Mouse (Mus musculus) megakaryocyte, embryonic 14.5 days (primary cell): ENCODE measurements around the gene Gm10318.

Source experiments
- FLI1 ChIP-seq: IDR thresholded peaks from 2 replicates; pipeline ENCODE4 v1.6.1; 2012; ENCODE audit warnings: low read length, inconsistent platforms, mixed read lengths
- GATA1 ChIP-seq: IDR thresholded peaks from 3 replicates; pipeline ENCODE4 v1.6.1; 2012; ENCODE audit warnings: mixed read lengths, low read length, inconsistent platforms, borderline replicate concordance

DNA sequence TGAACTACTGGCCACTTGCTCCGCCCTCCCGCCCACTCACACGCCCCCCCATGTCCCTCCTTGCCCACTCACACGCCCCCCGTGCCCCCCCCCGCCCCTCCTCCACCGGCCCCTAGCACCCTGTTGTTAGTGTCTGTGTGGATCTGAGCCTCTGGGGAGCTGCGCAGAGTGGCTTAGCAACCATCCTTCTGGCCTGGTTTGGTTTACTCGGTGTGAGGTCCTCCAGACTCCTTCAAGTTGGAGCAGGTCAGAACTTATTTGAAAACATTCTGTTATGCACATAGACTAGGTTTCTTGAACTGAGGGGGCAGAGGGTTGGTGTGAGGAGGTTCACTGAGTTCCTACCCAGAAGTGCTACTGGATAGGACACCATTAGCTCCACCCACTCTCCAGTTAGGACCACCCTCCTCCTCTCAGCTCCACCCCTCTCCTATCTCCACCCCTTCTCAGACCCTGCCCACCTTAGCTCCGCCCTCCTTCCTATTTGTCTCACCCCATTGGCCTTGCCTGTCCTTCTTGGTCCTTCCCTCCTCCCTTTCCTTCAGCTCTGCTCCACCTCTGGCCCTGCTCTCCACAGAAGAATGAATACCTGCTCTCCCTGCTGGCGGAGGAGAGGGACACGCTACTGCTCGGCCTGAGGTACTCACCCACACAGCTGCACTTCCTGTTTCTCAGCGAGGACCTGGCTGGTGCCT is 11.6 kb downstream of the Gm10318 start:
- no peak for TF ChIP-seq GATA1
- TF ChIP-seq FLI1, result no peak
